Mouse (Mus musculus): ENCODE results near the gene Mindy1. TPM values are rescaled to one million over a fixed set of nuclear protein-coding genes. Genes with fewer than 3 reads are reported as not detected.

Mindy1 gene
- polyA plus RNA-seq, 1 experiment from 2014 or later, result 35.4 TPM

- no peak within 1 kb of the TSS for H3K4me2 ChIP-seq (ENCODE audit: low read depth, low read length, severe bottlenecking)
- H3K4me1 ChIP-seq (replicated peaks; ENCODE audit: control insufficient read depth, insufficient read depth, low read length), result no peaks in the 10 kb centered on the region
- no peak within 1 kb of the TSS for H3K27ac ChIP-seq (ENCODE audit: low read depth, low read length)
- ATAC-seq (replicated peaks; ENCODE audit: low FRiP score), result no peak
- H3K27me3 ChIP-seq (ENCODE audit: control insufficient read depth, insufficient read depth, low read length), result no peaks in the 10 kb centered on the region
- DNase-seq (ENCODE audit: low spot score), result no peak
- no peaks in the 10 kb centered on the region for H3K9me3 ChIP-seq (ENCODE audit: control insufficient read depth, low read length)
- 76% methylated on average over 7 of the region's 7 CpGs for WGBS
- no peak within 1 kb of the TSS for H3K4me3 ChIP-seq (ENCODE audit: low read depth, low read length)
- no peaks in the 10 kb centered on the region for H3K36me3 ChIP-seq (ENCODE audit: control insufficient read depth, insufficient read depth, low read length)
- H3K9ac ChIP-seq (ENCODE audit: low read length), result no peak within 1 kb of the TSS
Observed at GRCm38 (mm10) chr3:95307100-95307499, 26.0 kb downstream of the Mindy1 start, which contains the start of gene Anxa9. Gene Anxa9 (minus strand): TSS chr3:95307176.

DNA sequence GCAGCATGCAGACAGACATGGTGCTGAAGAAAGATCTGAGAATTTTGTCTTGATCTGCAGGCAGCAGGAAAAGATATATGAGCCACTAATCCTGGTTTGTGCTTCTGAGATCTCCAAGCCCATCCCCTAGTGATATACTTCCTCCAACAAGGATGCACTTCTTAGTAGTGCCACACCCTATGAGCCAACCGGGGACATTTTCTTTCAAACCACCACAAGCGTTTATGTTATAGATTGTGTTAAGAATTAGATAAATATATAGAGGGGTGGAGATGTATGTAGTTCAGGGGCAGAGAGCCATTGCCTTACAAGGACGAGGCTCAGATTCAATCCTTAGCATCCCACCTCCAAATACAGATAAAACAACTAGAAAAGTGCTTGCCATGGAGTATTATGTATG, 29.4 kb downstream of the Mindy1 start:
- no peaks in the 10 kb centered on the region for H3K36me3 ChIP-seq (ENCODE audit: control insufficient read depth, insufficient read depth, low read length)
- H3K9me3 ChIP-seq (ENCODE audit: control insufficient read depth, low read length), result no peaks in the 10 kb centered on the region
- WGBS, result 73% methylated on average over 3 of the region's 3 CpGs
- no peak for DNase-seq (ENCODE audit: low spot score)
- no peak overlapping the region for H3K9ac ChIP-seq (ENCODE audit: low read length)
- no peak overlapping the region for H3K4me2 ChIP-seq (ENCODE audit: low read depth, low read length, severe bottlenecking)
- H3K27me3 ChIP-seq (ENCODE audit: control insufficient read depth, insufficient read depth, low read length), result no peaks in the 10 kb centered on the region
- H3K4me3 ChIP-seq (ENCODE audit: low read depth, low read length), result no peak overlapping the region
- 0 out of 2 replicates have a peak, but pooled peaks cover 3% of the 10 kb centered on the region for H3K4me1 ChIP-seq (replicated peaks; ENCODE audit: control insufficient read depth, insufficient read depth, low read length)
- H3K27ac ChIP-seq (ENCODE audit: low read depth, low read length), result no peak overlapping the region
- no peak for ATAC-seq (replicated peaks; ENCODE audit: low FRiP score)

DNA sequence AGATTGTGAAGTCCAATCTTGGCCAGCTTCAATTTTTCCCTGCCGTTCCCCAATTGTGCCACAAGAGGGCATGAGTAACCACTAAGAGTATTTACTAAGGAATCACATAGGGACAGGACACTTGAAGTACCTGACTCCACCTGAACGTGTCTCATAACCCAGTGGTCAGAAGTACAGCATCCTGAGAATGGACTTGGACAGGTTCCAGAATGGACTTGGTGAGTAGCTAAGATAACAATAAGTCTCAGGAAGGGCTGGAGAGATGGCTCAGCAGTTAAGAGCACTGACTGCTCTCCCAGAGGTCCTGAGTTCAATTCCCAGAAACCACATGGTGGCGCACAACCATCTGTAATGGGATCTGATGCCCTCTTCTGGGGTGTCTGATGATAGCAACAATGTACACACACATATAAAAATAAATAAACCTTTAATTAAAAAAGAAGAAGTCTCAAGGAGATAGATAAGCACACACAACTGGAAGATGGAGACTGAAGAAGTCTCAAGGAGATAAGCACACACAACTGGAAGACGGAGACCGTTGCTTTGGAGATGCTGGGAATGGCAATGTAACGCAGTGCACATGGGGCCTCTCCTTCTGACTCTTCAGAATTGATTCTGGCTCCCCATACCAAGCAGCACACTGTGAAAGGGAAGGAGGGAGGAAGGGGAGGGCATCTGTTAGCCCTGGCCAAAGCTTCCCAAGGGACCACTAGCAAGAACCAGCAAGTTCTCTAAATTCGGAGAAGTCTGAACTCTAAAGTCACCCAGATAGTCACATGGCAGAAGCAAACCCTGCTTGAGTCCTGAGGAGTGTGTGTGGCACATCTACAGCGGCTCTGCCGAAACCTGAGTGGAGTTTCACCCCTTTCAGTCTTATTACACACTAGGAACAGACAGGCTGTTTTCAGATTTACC, 30.1 kb downstream of the Mindy1 start:
- H3K9me3 ChIP-seq (ENCODE audit: control insufficient read depth, low read length), result no peaks in the 10 kb centered on the region
- ATAC-seq (replicated peaks; ENCODE audit: low FRiP score) (no peak), DNase-seq (ENCODE audit: low spot score) (peak; percentile 67)
- no peaks in the 10 kb centered on the region for H3K36me3 ChIP-seq (ENCODE audit: control insufficient read depth, insufficient read depth, low read length)
- no peaks in the 10 kb centered on the region for H3K27me3 ChIP-seq (ENCODE audit: control insufficient read depth, insufficient read depth, low read length)
- H3K4me1 ChIP-seq (replicated peaks; ENCODE audit: control insufficient read depth, insufficient read depth, low read length), result 0 out of 2 replicates have a peak, but pooled peaks cover 3% of the 10 kb centered on the region
- H3K27ac ChIP-seq (ENCODE audit: low read depth, low read length), result no peak overlapping the region
- no peak overlapping the region for H3K4me3 ChIP-seq (ENCODE audit: low read depth, low read length)
- no peak overlapping the region for H3K9ac ChIP-seq (ENCODE audit: low read length)
- H3K4me2 ChIP-seq (ENCODE audit: low read depth, low read length, severe bottlenecking), result no peak overlapping the region
- 65% methylated on average over 9 of the region's 9 CpGs for WGBS

DNA sequence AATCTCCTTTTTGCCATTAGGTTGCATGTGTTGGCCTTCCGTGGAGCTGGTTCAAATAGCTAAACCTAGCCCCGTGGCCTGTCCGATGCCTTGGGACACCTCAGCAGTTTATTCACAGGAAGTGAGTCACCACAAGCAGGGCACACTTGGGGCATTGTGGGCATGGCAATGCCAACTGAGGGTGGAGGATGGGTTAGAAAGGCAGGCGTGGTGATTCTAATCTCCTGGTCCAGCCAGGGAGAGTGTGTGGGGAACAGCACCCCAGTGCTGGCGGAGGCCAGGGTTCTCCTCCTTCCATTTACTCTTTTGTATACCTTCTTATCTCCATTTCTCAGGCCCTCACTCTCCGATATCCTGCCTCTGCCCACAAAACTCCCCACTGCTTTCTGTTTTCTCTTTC, 31.5 kb downstream of the Mindy1 start:
- WGBS, result 85% methylated on average over 6 of the region's 6 CpGs
- Histone ChIP-seq H3K9me3 (ENCODE audit: control insufficient read depth, low read length) (no peaks in the 10 kb centered on the region), H3K4me2 (ENCODE audit: low read depth, low read length, severe bottlenecking) (no peak overlapping the region), H3K36me3 (ENCODE audit: control insufficient read depth, insufficient read depth, low read length) (no peaks in the 10 kb centered on the region), H3K4me3 (ENCODE audit: low read depth, low read length) (no peak overlapping the region), H3K27ac (ENCODE audit: low read depth, low read length) (no peak overlapping the region; the same call in 1 of the 2 replicates), H3K9ac (ENCODE audit: low read length) (no peak overlapping the region), H3K4me1 (replicated peaks; ENCODE audit: control insufficient read depth, insufficient read depth, low read length) (peaks cover 5% of the 10 kb centered on the region; the same call in 1 of the 2 replicates), H3K27me3 (ENCODE audit: control insufficient read depth, insufficient read depth, low read length) (no peaks in the 10 kb centered on the region)
- no peak for DNase-seq (ENCODE audit: low spot score)
- ATAC-seq (replicated peaks; ENCODE audit: low FRiP score), result no peak

GRCm38 (mm10) chr3:95313476-95313875, 32.3 kb downstream of the Mindy1 start:
- Histone ChIP-seq H3K9me3 (ENCODE audit: control insufficient read depth, low read length) (no peaks in the 10 kb centered on the region), H3K4me2 (ENCODE audit: low read depth, low read length, severe bottlenecking) (no peak overlapping the region), H3K9ac (ENCODE audit: low read length) (0 out of 2 replicates have a peak overlapping the region, but pooled peaks have one; percentile 5), H3K36me3 (ENCODE audit: control insufficient read depth, insufficient read depth, low read length) (no peaks in the 10 kb centered on the region), H3K27ac (ENCODE audit: low read depth, low read length) (no peak overlapping the region), H3K4me3 (ENCODE audit: low read depth, low read length) (no peak overlapping the region), H3K27me3 (ENCODE audit: control insufficient read depth, insufficient read depth, low read length) (no peaks in the 10 kb centered on the region), H3K4me1 (replicated peaks; ENCODE audit: control insufficient read depth, insufficient read depth, low read length) (peaks cover 7% of the 10 kb centered on the region; the same call in 1 of the 2 replicates)
- ATAC-seq (replicated peaks; ENCODE audit: low FRiP score) (no peak), DNase-seq (ENCODE audit: low spot score) (no peak)
- WGBS, result 49% methylated on average over 7 of the region's 7 CpGs

DNA sequence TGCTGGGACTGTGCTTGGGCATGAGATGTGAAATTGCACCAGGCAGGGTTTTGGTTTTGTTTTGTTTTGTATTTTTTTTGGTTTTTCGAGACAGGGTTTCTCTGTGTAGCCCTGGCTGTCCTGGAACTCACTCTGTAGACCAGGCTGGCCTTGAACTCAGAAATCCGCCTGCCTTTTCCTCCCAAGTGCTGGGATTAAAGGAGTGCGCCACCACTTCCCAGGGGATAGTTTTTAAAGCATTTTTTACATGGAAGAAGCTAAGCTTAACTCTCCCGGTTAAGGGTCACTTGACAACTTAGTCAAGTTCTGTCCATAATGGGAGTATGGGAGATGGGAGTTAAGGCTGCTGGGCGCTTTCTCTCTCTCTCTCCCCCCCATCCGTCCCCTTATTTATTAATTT, 32.9 kb downstream of the Mindy1 start:
- Histone ChIP-seq H3K27ac (ENCODE audit: low read depth, low read length) (no peak overlapping the region), H3K27me3 (ENCODE audit: control insufficient read depth, insufficient read depth, low read length) (no peaks in the 10 kb centered on the region), H3K9me3 (ENCODE audit: control insufficient read depth, low read length) (no peaks in the 10 kb centered on the region), H3K9ac (ENCODE audit: low read length) (peak overlapping the region; percentile 99), H3K4me3 (ENCODE audit: low read depth, low read length) (peak overlapping the region; percentile 93; the same call in 1 of the 2 replicates), H3K36me3 (ENCODE audit: control insufficient read depth, insufficient read depth, low read length) (no peaks in the 10 kb centered on the region), H3K4me2 (ENCODE audit: low read depth, low read length, severe bottlenecking) (peak overlapping the region; percentile 71), H3K4me1 (replicated peaks; ENCODE audit: control insufficient read depth, insufficient read depth, low read length) (peaks cover 7% of the 10 kb centered on the region; the same call in 1 of the 2 replicates)
- DNase-seq (ENCODE audit: low spot score) (no peak), ATAC-seq (replicated peaks; ENCODE audit: low FRiP score) (no peak)
- WGBS, result 57% methylated on average over 6 of the region's 6 CpGs

- Histone ChIP-seq H3K4me3 (ENCODE audit: low read depth, low read length) (peak within 1 kb of the TSS; percentile 93), H3K4me2 (ENCODE audit: low read depth, low read length, severe bottlenecking) (peak within 1 kb of the TSS; percentile 71), H3K27me3 (ENCODE audit: control insufficient read depth, insufficient read depth, low read length) (no peaks in the 10 kb centered on the region), H3K27ac (ENCODE audit: low read depth, low read length) (peak within 1 kb of the TSS; percentile 93), H3K9me3 (ENCODE audit: control insufficient read depth, low read length) (no peaks in the 10 kb centered on the region), H3K36me3 (ENCODE audit: control insufficient read depth, insufficient read depth, low read length) (no peaks in the 10 kb centered on the region), H3K9ac (ENCODE audit: low read length) (peak within 1 kb of the TSS; percentile 99), H3K4me1 (replicated peaks; ENCODE audit: control insufficient read depth, insufficient read depth, low read length) (peaks cover 7% of the 10 kb centered on the region; the same call in 1 of the 2 replicates)
- DNase-seq (ENCODE audit: low spot score) (no peak), ATAC-seq (replicated peaks; ENCODE audit: low FRiP score) (no peak)
- WGBS, result 2% methylated on average over 27 of the region's 27 CpGs
Observed at GRCm38 (mm10) chr3:95314486-95315093, 33.4 kb downstream of the Mindy1 start, which contains the start of gene Cers2. Gene Cers2 (plus strand): TSS chr3:95314791.

GRCm38 (mm10) chr3:95315094-95315843, 34.1 kb downstream of the Mindy1 start:
- no peaks in the 10 kb centered on the region for H3K27me3 ChIP-seq (ENCODE audit: control insufficient read depth, insufficient read depth, low read length)
- no peaks in the 10 kb centered on the region for H3K9me3 ChIP-seq (ENCODE audit: control insufficient read depth, low read length)
- peak overlapping the region; percentile 93 for H3K27ac ChIP-seq (ENCODE audit: low read depth, low read length)
- peak; percentile 90 for ATAC-seq (replicated peaks; ENCODE audit: low FRiP score)
- peak overlapping the region; percentile 93 for H3K4me3 ChIP-seq (ENCODE audit: low read depth, low read length)
- H3K9ac ChIP-seq (ENCODE audit: low read length), result peak overlapping the region; percentile 99
- peaks cover 10% of the 10 kb centered on the region; the same call in 1 of the 2 replicates for H3K4me1 ChIP-seq (replicated peaks; ENCODE audit: control insufficient read depth, insufficient read depth, low read length)
- whole genome bisulfite sequencing, result 0% methylated on average over 63 of the region's 71 CpGs
- peak overlapping the region; percentile 71 for H3K4me2 ChIP-seq (ENCODE audit: low read depth, low read length, severe bottlenecking)
- H3K36me3 ChIP-seq (ENCODE audit: control insufficient read depth, insufficient read depth, low read length), result no peaks in the 10 kb centered on the region; the same call in 1 of the 2 replicates
- peak; percentile 93 for DNase-seq (ENCODE audit: low spot score)
